Mouse (Mus musculus) retina, adult 2 months (tissue): ENCODE measurements around the gene Tmem260.

Experiments
- DNase-seq: peaks from one replicate; pipeline ENCODE4 v3.0.0-alpha.2; 2012; ENCODE audit warnings: low read depth, low spot score

The Tmem260 gene

GRCm38 (mm10) chr14:48481591-48481990 is 35.7 kb downstream of the Tmem260 start:
- DNase-seq = no peak

GRCm38 (mm10) chr14:48482762-48483161 is 36.8 kb downstream of the Tmem260 start:
- DNase-seq = no peak

GRCm38 (mm10) chr14:48493896-48494295 is 48.0 kb downstream of the Tmem260 start:
- DNase-seq = no peak

- DNase-seq = no peak
These were observed 56.6 kb downstream of the Tmem260 start for GRCm38 (mm10) chr14:48502573-48502972.

- DNase-seq = no peak
These were observed 58.0 kb downstream of the Tmem260 start for GRCm38 (mm10) chr14:48503691-48504565.

- DNase-seq = no peak
These were observed 58.6 kb downstream of the Tmem260 start for GRCm38 (mm10) chr14:48504566-48504950.

- DNase-seq = no peak
These were observed 59.7 kb downstream of the Tmem260 start for GRCm38 (mm10) chr14:48505606-48506005.

- no peak for DNase-seq
These were observed 61.5 kb downstream of the Tmem260 start for GRCm38 (mm10) chr14:48507376-48507775.

GRCm38 (mm10) chr14:48509131-48509530 is 63.2 kb downstream of the Tmem260 start:
- no peak for DNase-seq

- no peak for DNase-seq
These were observed 67.3 kb downstream of the Tmem260 start for GRCm38 (mm10) chr14:48513098-48513823.

- DNase-seq = no peak
These were observed 68.0 kb downstream of the Tmem260 start for GRCm38 (mm10) chr14:48513824-48514493.

GRCm38 (mm10) chr14:48514620-48515019 is 68.7 kb downstream of the Tmem260 start:
- DNase-seq = no peak

- DNase-seq = no peak
These were observed 69.6 kb downstream of the Tmem260 start for GRCm38 (mm10) chr14:48515538-48515937.

GRCm38 (mm10) chr14:48523361-48523760 is 77.4 kb downstream of the Tmem260 start:
- no peak for DNase-seq

GRCm38 (mm10) chr14:48524135-48524534 is 78.2 kb downstream of the Tmem260 start:
- DNase-seq = peak; percentile 25

- DNase-seq = no peak
These were observed 79.1 kb downstream of the Tmem260 start for GRCm38 (mm10) chr14:48525055-48525454.

- DNase-seq = no peak
These were observed 84.7 kb downstream of the Tmem260 start for GRCm38 (mm10) chr14:48530629-48531028.

- peak; percentile 28 for DNase-seq
These were observed 92.2 kb downstream of the Tmem260 start for GRCm38 (mm10) chr14:48537795-48538766.

- DNase-seq = no peak
These were observed 99.2 kb downstream of the Tmem260 start for GRCm38 (mm10) chr14:48545166-48545565.

- DNase-seq = no peak
These were observed 100.1 kb downstream of the Tmem260 start for GRCm38 (mm10) chr14:48546009-48546408.

- DNase-seq = no peak
These were observed 103.8 kb downstream of the Tmem260 start for GRCm38 (mm10) chr14:48549703-48550102.
